Mouse (Mus musculus): ENCODE data around the gene Gm6351. TPM values are rescaled to one million over a fixed set of nuclear protein-coding genes. Genes with fewer than 3 reads are reported as not detected.
"Not testable (repeated sequence)": the region's sequence is repeated elsewhere in the genome, so short reads cannot be mapped to it uniquely, and the experiment has no call there.

The Gm6351 gene
- polyA plus RNA-seq (2012), result not detected in 2 replicates

DNA sequence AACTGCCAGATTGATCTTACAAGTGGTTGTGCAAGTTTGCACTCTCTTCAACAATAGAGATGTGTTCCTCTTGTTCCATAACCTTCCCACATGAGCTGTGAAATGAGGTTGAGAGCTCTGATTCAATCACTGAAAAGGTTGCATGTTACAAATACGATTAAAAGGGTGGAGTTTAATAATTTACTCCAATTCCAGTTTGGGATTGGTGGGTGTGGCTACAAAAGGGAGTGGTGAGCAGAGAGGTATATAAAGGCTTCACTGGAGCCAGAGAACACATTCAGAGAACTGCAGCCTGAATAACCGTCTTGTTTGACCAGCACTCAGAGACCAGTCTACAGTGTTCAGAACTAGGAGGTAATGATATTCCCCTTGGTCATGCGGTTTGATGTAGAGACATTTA, at the start of gene Gm6351:
TSS of gene Gm6351 (plus strand) at position 301 of the 400 bp plus-strand sequence.
- not testable (repeated sequence) for TF ChIP-seq GATA1 (IDR thresholded peaks at IDR 0.05; ENCODE audit: low read length)

DNA sequence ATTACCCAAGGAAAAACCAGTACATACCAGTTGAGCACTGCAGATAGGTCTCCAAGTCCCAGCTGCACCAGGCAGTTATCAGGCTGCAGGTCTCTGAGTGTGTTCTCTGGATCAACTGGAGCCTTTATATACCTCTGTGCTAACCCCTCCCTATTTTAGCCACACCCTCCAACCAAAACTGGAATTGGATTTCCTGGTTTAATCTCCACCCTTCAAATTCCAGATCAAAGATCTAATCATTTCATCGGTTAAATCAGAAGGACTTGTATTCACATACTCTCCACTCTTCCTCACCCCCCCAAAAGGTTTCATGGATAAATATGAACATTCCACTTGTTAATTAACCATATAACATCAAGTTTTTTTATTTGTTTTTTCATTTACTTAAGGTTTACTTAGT, 5.7 kb upstream of the Gm6351 start, which contains the start of gene BC061212:
TSS of gene BC061212 (minus strand) at position 101 of the 400 bp plus-strand sequence.
- not testable (repeated sequence) for TF ChIP-seq GATA1 (IDR thresholded peaks at IDR 0.05; ENCODE audit: low read length)

Other genes with a start within 250 kb of the Gm6351 start
- not detected in 2 replicates for gene Gm7792, start 232.6 kb upstream of the Gm6351 start, polyA plus RNA-seq (2012)
- not detected in 2 replicates for gene Gm16429, start 147.3 kb upstream of the Gm6351 start, polyA plus RNA-seq (2012)
- gene BC061212, start 5.8 kb upstream of the Gm6351 start, polyA plus RNA-seq (2012), result not detected in 2 replicates
- not detected in 2 replicates for gene Gm3106, start 141.6 kb downstream of the Gm6351 start, polyA plus RNA-seq (2012)
- not detected in 2 replicates for gene A430089I19Rik, start 230.4 kb downstream of the Gm6351 start, polyA plus RNA-seq (2012)
- not detected in 2 replicates for gene Gm6502, start 238.1 kb downstream of the Gm6351 start, polyA plus RNA-seq (2012)

All from G1E-ER4 (cell line).